In the genomic region with DNA sequence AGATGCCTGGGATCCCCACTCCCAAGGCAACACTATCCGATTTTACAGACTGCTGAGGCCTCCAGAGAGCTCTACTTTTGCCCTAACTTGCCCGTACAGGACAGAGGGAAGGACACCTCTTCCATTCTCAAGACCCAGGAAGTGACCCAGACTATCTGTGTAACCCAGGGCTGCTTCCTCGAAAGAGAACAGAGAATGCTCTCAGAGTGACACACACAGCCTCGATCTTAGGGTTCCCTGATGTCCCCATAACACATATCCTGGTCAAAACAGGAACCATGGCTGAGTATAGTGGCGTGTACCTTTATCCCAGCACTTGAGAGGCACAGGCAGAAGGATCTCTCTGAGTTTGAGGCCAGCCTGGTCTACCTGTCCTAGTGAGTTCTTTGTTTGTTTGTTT, we compare ENCODE assay signal across 14 mouse cellular contexts. TPM values are rescaled to one million over a fixed set of nuclear protein-coding genes. Genes with fewer than 3 reads are reported as not detected.
DNase-seq lines count a peak whose midpoint lies in the region; ATAC-seq and TF ChIP-seq lines count a peak whose summit lies in the region.
"Had no signal": no experiment of that assay in that cellular context is flagged by ENCODE, and none has a peak within 500 bp of the region (broad histone marks: within the 10 kb centered on the region; RNA-seq: fewer than 3 reads in every experiment).

No protein-coding gene starts in this region.

- 0 out of 4 replicates have a peak, but pooled peaks of 1 of the 2 experiments have one; percentile 45 for TF ChIP-seq EP300 in MEL (IDR thresholded peaks at IDR 0.05; ENCODE audit: low read depth in 1 of 2, low read length in 2 of 2)

- H3K4me2 ChIP-seq in forebrain, embryonic 13.5 days = peak overlapping the region; percentile 80
- peak overlapping the region; percentile 74 for H3K4me2 ChIP-seq in hindbrain, embryonic 14.5 days (replicated peaks)
- peak overlapping the region; percentile 91 for H3K4me2 ChIP-seq in midbrain, embryonic 14.5 days (ENCODE audit: low read length)
- no peak overlapping the region for H3K4me2 ChIP-seq in kidney, embryonic 16.5 days (replicated peaks; ENCODE audit: low read depth, low read length)

- H3K79me2 ChIP-seq in MEL (ENCODE audit: control insufficient read depth, insufficient read depth, low read length, poor library complexity) = no peaks in the 10 kb centered on the region

- no peaks in the 10 kb centered on the region for H3K9me3 ChIP-seq in MEL (replicated peaks; ENCODE audit: insufficient read depth, low read length)
- H3K9me3 ChIP-seq in forebrain, embryonic 13.5 days (replicated peaks) = no peaks in the 10 kb centered on the region
- no peaks in the 10 kb centered on the region for H3K9me3 ChIP-seq in hindbrain, embryonic 14.5 days (ENCODE audit: control insufficient read depth, low read length)
- no peaks in the 10 kb centered on the region for H3K9me3 ChIP-seq in midbrain, embryonic 14.5 days (ENCODE audit: control insufficient read depth, low read length)
- H3K9me3 ChIP-seq in kidney, embryonic 16.5 days (ENCODE audit: low read length) = no peaks in the 10 kb centered on the region
- H3K9me3 ChIP-seq: heart, embryonic 12.5 days had no signal

- 93% methylated on average over 5 of the region's 5 CpGs for WGBS in forebrain, embryonic 13.5 days
- 85% methylated on average over 5 of the region's 5 CpGs for WGBS in hindbrain, embryonic 14.5 days
- 89% methylated on average over 5 of the region's 5 CpGs for WGBS in midbrain, embryonic 14.5 days
- WGBS in kidney, embryonic 16.5 days = 89% methylated on average over 5 of the region's 5 CpGs

- peaks cover 0 to 19% of the 10 kb centered on the region in 2 experiments; a peak in 2 of 4 replicates for H3K36me3 ChIP-seq in MEL (ENCODE audit: control insufficient read depth in 1 of 2, insufficient read depth in 2 of 2, low read length in 2 of 2)
- peaks cover 49% of the 10 kb centered on the region for H3K36me3 ChIP-seq in forebrain, embryonic 13.5 days (ENCODE audit: poor library complexity, severe bottlenecking)
- peaks cover 33% of the 10 kb centered on the region for H3K36me3 ChIP-seq in hindbrain, embryonic 14.5 days (replicated peaks; ENCODE audit: control insufficient read depth, insufficient read depth)
- H3K36me3 ChIP-seq in midbrain, embryonic 14.5 days (ENCODE audit: control insufficient read depth, insufficient read depth, low read length) = peaks cover 19% of the 10 kb centered on the region
- peaks cover 25% of the 10 kb centered on the region for H3K36me3 ChIP-seq in kidney, embryonic 16.5 days (ENCODE audit: insufficient read depth, low read length)

- DNase-seq in MEL (ENCODE audit: low read depth, low spot score) = peak; percentile 57
- no peak for DNase-seq in hindbrain, embryonic 14.5 days (ENCODE audit: low spot score)
- no peak for DNase-seq in midbrain, embryonic 14.5 days
- no peak for DNase-seq in thymus, postnatal 0 days (ENCODE audit: low spot score)
- DNase-seq in cerebellum, postnatal 4 days (ENCODE audit: low spot score in 2 of 2) = no peak
- DNase-seq in lung, postnatal 25 days (ENCODE audit: low spot score) = no peak
- DNase-seq: adrenal gland, adult 2 months; cerebellum, adult 9-11 months; gastrocnemius, postnatal 25 days; kidney, adult 8-10 months had no signal

- no peak for TF ChIP-seq CTCF in MEL (IDR thresholded peaks at IDR 0.05 in 2 of 3, conservative IDR thresholded peaks at IDR 0.05 in 1 of 3; ENCODE audit: control insufficient read depth in 1 of 3, insufficient read depth in 1 of 3, low read depth in 2 of 3, low read length in 3 of 3, poor library complexity in 1 of 3, severe bottlenecking in 1 of 3)

- no peak for TF ChIP-seq RAD21 in MEL (IDR thresholded peaks at IDR 0.05; ENCODE audit: low read depth, low read length)

- no peak overlapping the region; a peak in 1 of 4 replicates for H3K4me3 ChIP-seq in MEL (ENCODE audit: control insufficient read depth in 1 of 2, insufficient read depth in 1 of 2, low read depth in 2 of 2, low read length in 2 of 2)
- peak overlapping the region; percentile 53 for H3K4me3 ChIP-seq in forebrain, embryonic 13.5 days
- H3K4me3 ChIP-seq in hindbrain, embryonic 14.5 days (replicated peaks; ENCODE audit: low read length) = peak overlapping the region; percentile 56
- peak overlapping the region; percentile 57 for H3K4me3 ChIP-seq in midbrain, embryonic 14.5 days (replicated peaks; ENCODE audit: low read depth, low read length)
- no peak overlapping the region for H3K4me3 ChIP-seq in kidney, embryonic 16.5 days (ENCODE audit: low read length)
- H3K4me3 ChIP-seq: heart, embryonic 12.5 days had no signal

- H3K27me3 ChIP-seq in MEL (ENCODE audit: control insufficient read depth in 1 of 2, insufficient read depth in 2 of 2, low read length in 2 of 2) = no peaks in the 10 kb centered on the region
- H3K27me3 ChIP-seq in forebrain, embryonic 13.5 days = no peaks in the 10 kb centered on the region
- H3K27me3 ChIP-seq in hindbrain, embryonic 14.5 days (ENCODE audit: control insufficient read depth, insufficient read depth, low read length) = no peaks in the 10 kb centered on the region
- H3K27me3 ChIP-seq in midbrain, embryonic 14.5 days (ENCODE audit: control insufficient read depth, insufficient read depth, low read length) = no peaks in the 10 kb centered on the region
- no peaks in the 10 kb centered on the region for H3K27me3 ChIP-seq in kidney, embryonic 16.5 days (ENCODE audit: insufficient read depth, low read length)
- H3K27me3 ChIP-seq: heart, embryonic 12.5 days had no signal

- TF ChIP-seq POLR2A in MEL (IDR thresholded peaks at IDR 0.05; ENCODE audit: control insufficient read depth in 1 of 2, insufficient read depth in 1 of 2, low read depth in 1 of 2, low read length in 2 of 2, poor library complexity in 1 of 2) = no peak

- peaks cover 14 to 20% of the 10 kb centered on the region in 2 experiments for H3K4me1 ChIP-seq in MEL (ENCODE audit: control insufficient read depth in 1 of 2, insufficient read depth in 2 of 2, low read length in 2 of 2)
- H3K4me1 ChIP-seq in forebrain, embryonic 13.5 days = peaks cover 85% of the 10 kb centered on the region
- H3K4me1 ChIP-seq in hindbrain, embryonic 14.5 days (replicated peaks; ENCODE audit: control insufficient read depth, insufficient read depth, low read length) = peaks cover 77% of the 10 kb centered on the region
- H3K4me1 ChIP-seq in midbrain, embryonic 14.5 days (ENCODE audit: control insufficient read depth, insufficient read depth, low read length) = peaks cover 78% of the 10 kb centered on the region
- peaks cover 38% of the 10 kb centered on the region for H3K4me1 ChIP-seq in kidney, embryonic 16.5 days (ENCODE audit: insufficient read depth, low read length)

- H3K9ac ChIP-seq in MEL (ENCODE audit: control insufficient read depth, low read depth, low read length, poor library complexity, severe bottlenecking) = peak overlapping the region; percentile 19; the same call in 1 of the 2 replicates
- H3K9ac ChIP-seq in forebrain, embryonic 13.5 days = 0 out of 2 replicates have a peak overlapping the region, but pooled peaks have one; percentile 40
- H3K9ac ChIP-seq in hindbrain, embryonic 14.5 days = peak overlapping the region; percentile 45; the same call in 1 of the 2 replicates
- peak overlapping the region; percentile 88 for H3K9ac ChIP-seq in midbrain, embryonic 14.5 days (replicated peaks; ENCODE audit: low read length)
- no peak overlapping the region for H3K9ac ChIP-seq in kidney, embryonic 16.5 days (replicated peaks; ENCODE audit: low read length)
- H3K9ac ChIP-seq: heart, embryonic 12.5 days had no signal

- H3K27ac ChIP-seq in MEL (ENCODE audit: control insufficient read depth, low read depth, low read length) = peak overlapping the region; percentile 75
- H3K27ac ChIP-seq in forebrain, embryonic 13.5 days = 0 out of 2 replicates have a peak overlapping the region, but pooled peaks have one; percentile 25
- no peak overlapping the region for H3K27ac ChIP-seq in hindbrain, embryonic 14.5 days
- H3K27ac ChIP-seq in midbrain, embryonic 14.5 days (replicated peaks; ENCODE audit: low read depth, low read length) = no peak overlapping the region
- no peak overlapping the region for H3K27ac ChIP-seq in kidney, embryonic 16.5 days (ENCODE audit: low read length)

- ATAC-seq in forebrain, embryonic 13.5 days = no peak
- ATAC-seq in hindbrain, embryonic 14.5 days (ENCODE audit: low FRiP score) = no peak
- ATAC-seq in midbrain, embryonic 14.5 days (ENCODE audit: low FRiP score, low TSS enrichment) = no peak
- no peak for ATAC-seq in kidney, embryonic 16.5 days (ENCODE audit: low FRiP score, low TSS enrichment)

RNA-seq across cellular contexts. Expression of gene Agrn, which starts 13.5 kb away (rescaled TPM):
- 13.7 and 19.3 TPM in 2 replicates for total RNA-seq in MEL (2012; rRNA removed)
- polyA plus RNA-seq in MEL (2012; ENCODE audit: insufficient read depth in 1 of 2, insufficient read length in 2 of 2, low read depth in 1 of 2, low replicate concordance in 2 of 2, missing spikeins in 1 of 2) = 10 to 100 TPM in 1 of 2 experiments, not detected in 1; 43.0 TPM
- 91.4 and 107 TPM in 2 replicates for polyA plus RNA-seq in forebrain, embryonic 13.5 days (2015; fragmentation: Nextera tagmentation; extraction: Ambion mirVana)
- polyA plus RNA-seq in hindbrain, embryonic 14.5 days (2014; fragmentation: Nextera tagmentation; extraction: Ambion mirVana) = 121 and 127 TPM in 2 replicates
- 122 and 142 TPM in 2 replicates for polyA plus RNA-seq in midbrain, embryonic 14.5 days (2014; fragmentation: Nextera tagmentation; extraction: Ambion mirVana)
- polyA plus RNA-seq in thymus, postnatal 0 days (2015; fragmentation: Nextera tagmentation; extraction: Ambion mirVana) = 10.4 and 11.6 TPM in 2 replicates
- polyA plus RNA-seq in kidney, embryonic 16.5 days (2015; fragmentation: Nextera tagmentation; extraction: Ambion mirVana) = 109 and 111 TPM in 2 replicates

RNA-seq across cellular contexts. Expression of gene Isg15, which starts 16.9 kb away (rescaled TPM):
- 3.8 and 5.4 TPM in 2 replicates for total RNA-seq in MEL (2012; rRNA removed)
- polyA plus RNA-seq in MEL (2012; ENCODE audit: insufficient read depth in 1 of 2, insufficient read length in 2 of 2, low read depth in 1 of 2, low replicate concordance in 2 of 2, missing spikeins in 1 of 2) = 1 to 10 TPM in 1 of 2 experiments, not detected in 1; 4.8 TPM
- 1.3 TPM in 2 replicates for polyA plus RNA-seq in forebrain, embryonic 13.5 days (2015; fragmentation: Nextera tagmentation; extraction: Ambion mirVana)
- polyA plus RNA-seq in hindbrain, embryonic 14.5 days (2014; fragmentation: Nextera tagmentation; extraction: Ambion mirVana) = 0.87 and 0.90 TPM in 2 replicates
- 0.51 and 2.5 TPM in 2 replicates for polyA plus RNA-seq in midbrain, embryonic 14.5 days (2014; fragmentation: Nextera tagmentation; extraction: Ambion mirVana)
- 70.8 and 74.6 TPM in 2 replicates for polyA plus RNA-seq in thymus, postnatal 0 days (2015; fragmentation: Nextera tagmentation; extraction: Ambion mirVana)
- polyA plus RNA-seq in kidney, embryonic 16.5 days (2015; fragmentation: Nextera tagmentation; extraction: Ambion mirVana) = 2.2 and 2.8 TPM in 2 replicates

RNA-seq across cellular contexts. Expression of gene AW011738, which starts 19.4 kb away (rescaled TPM):
- 1.9 and 3.2 TPM in 2 replicates for total RNA-seq in MEL (2012; rRNA removed)
- 1 to 10 TPM in 1 of 2 experiments, not detected in 1; 3.8 TPM for polyA plus RNA-seq in MEL (2012; ENCODE audit: insufficient read depth in 1 of 2, insufficient read length in 2 of 2, low read depth in 1 of 2, low replicate concordance in 2 of 2, missing spikeins in 1 of 2)
- polyA plus RNA-seq in forebrain, embryonic 13.5 days (2015; fragmentation: Nextera tagmentation; extraction: Ambion mirVana) = 6.2 and 7.6 TPM in 2 replicates
- polyA plus RNA-seq in hindbrain, embryonic 14.5 days (2014; fragmentation: Nextera tagmentation; extraction: Ambion mirVana) = 0.68 and 1.2 TPM in 2 replicates
- polyA plus RNA-seq in midbrain, embryonic 14.5 days (2014; fragmentation: Nextera tagmentation; extraction: Ambion mirVana) = 0.84 and 0.96 TPM in 2 replicates
- 11.4 and 11.9 TPM in 2 replicates for polyA plus RNA-seq in thymus, postnatal 0 days (2015; fragmentation: Nextera tagmentation; extraction: Ambion mirVana)
- polyA plus RNA-seq in kidney, embryonic 16.5 days (2015; fragmentation: Nextera tagmentation; extraction: Ambion mirVana) = 8.1 and 8.7 TPM in 2 replicates

RNA-seq across cellular contexts. Expression of gene Perm1, which starts 31.9 kb away (rescaled TPM):
- 0.10 and 0.19 TPM in 2 replicates for total RNA-seq in MEL (2012; rRNA removed)
- 1 to 10 TPM in 1 of 2 experiments, not detected in 1; 1.8 TPM for polyA plus RNA-seq in MEL (2012; ENCODE audit: insufficient read depth in 1 of 2, insufficient read length in 2 of 2, low read depth in 1 of 2, low replicate concordance in 2 of 2, missing spikeins in 1 of 2)
- polyA plus RNA-seq in forebrain, embryonic 13.5 days (2015; fragmentation: Nextera tagmentation; extraction: Ambion mirVana) = 1.2 and 1.6 TPM in 2 replicates
- polyA plus RNA-seq in hindbrain, embryonic 14.5 days (2014; fragmentation: Nextera tagmentation; extraction: Ambion mirVana) = 1.9 and 2.2 TPM in 2 replicates
- 1.9 and 2.0 TPM in 2 replicates for polyA plus RNA-seq in midbrain, embryonic 14.5 days (2014; fragmentation: Nextera tagmentation; extraction: Ambion mirVana)
- polyA plus RNA-seq in thymus, postnatal 0 days (2015; fragmentation: Nextera tagmentation; extraction: Ambion mirVana) = 0.96 and 1.0 TPM in 2 replicates
- polyA plus RNA-seq in kidney, embryonic 16.5 days (2015; fragmentation: Nextera tagmentation; extraction: Ambion mirVana) = 0.70 and 0.90 TPM in 2 replicates
- total RNA-seq: hematopoietic stem cell, adult 5-6 weeks had no signal

RNA-seq across cellular contexts. Expression of gene Plekhn1, which starts 50.9 kb away (rescaled TPM):
- 9.4 and 11.8 TPM in 2 replicates for total RNA-seq in MEL (2012; rRNA removed)
- 10 to 100 TPM in 1 of 2 experiments, not detected in 1; 20.0 TPM for polyA plus RNA-seq in MEL (2012; ENCODE audit: insufficient read depth in 1 of 2, insufficient read length in 2 of 2, low read depth in 1 of 2, low replicate concordance in 2 of 2, missing spikeins in 1 of 2)
- polyA plus RNA-seq in forebrain, embryonic 13.5 days (2015; fragmentation: Nextera tagmentation; extraction: Ambion mirVana) = 22.4 and 26.2 TPM in 2 replicates
- polyA plus RNA-seq in hindbrain, embryonic 14.5 days (2014; fragmentation: Nextera tagmentation; extraction: Ambion mirVana) = 28.6 and 28.7 TPM in 2 replicates
- 27.7 and 31.5 TPM in 2 replicates for polyA plus RNA-seq in midbrain, embryonic 14.5 days (2014; fragmentation: Nextera tagmentation; extraction: Ambion mirVana)
- 15.6 and 16.3 TPM in 2 replicates for polyA plus RNA-seq in thymus, postnatal 0 days (2015; fragmentation: Nextera tagmentation; extraction: Ambion mirVana)
- 22.3 and 24.1 TPM in 2 replicates for polyA plus RNA-seq in kidney, embryonic 16.5 days (2015; fragmentation: Nextera tagmentation; extraction: Ambion mirVana)

Comparison
In these comparisons a context has a peak if more than half of its experiments do, and no peak if none do; other contexts are left out.
1. H3K27ac ChIP-seq: peak in MEL (single experiment) and forebrain, embryonic 13.5 days (single experiment); none in hindbrain, embryonic 14.5 days (single experiment), midbrain, embryonic 14.5 days (single experiment) and kidney, embryonic 16.5 days (single experiment).
2. H3K4me3 ChIP-seq: peak in forebrain, embryonic 13.5 days (single experiment), hindbrain, embryonic 14.5 days (single experiment) and midbrain, embryonic 14.5 days (single experiment); none in MEL (0 of 2) and kidney, embryonic 16.5 days (single experiment).
3. RNA of gene Isg15, which starts 16.9 kb away (polyA plus RNA-seq): 70.8 to 74.6 TPM in thymus, postnatal 0 days; 4.8 TPM in MEL, 2.2 to 2.8 TPM in kidney, embryonic 16.5 days, 0.51 to 2.5 TPM in midbrain, embryonic 14.5 days, 1.3 TPM in forebrain, embryonic 13.5 days and 0.87 to 0.90 TPM in hindbrain, embryonic 14.5 days; every median in the first group is over 10 times any median in the second.